Mouse (Mus musculus): ENCODE data around the gene Gpr146.
"Not testable (repeated sequence)": the region's sequence is repeated elsewhere in the genome, so short reads cannot be mapped to it uniquely, and the experiment has no call there.

Gene Gpr146

GRCm38 (mm10) chr5:139377468-139378270 is at the start of gene Gpr146:
Gpr146 (plus strand) TSS chr5:139377697.
- peak; percentile 50 to 61 for DNase-seq

GRCm38 (mm10) chr5:139330766-139331165 is 46.7 kb upstream of the Gpr146 start:
- DNase-seq = no peak

- DNase-seq = peak; percentile 41 to 74
Measured at GRCm38 (mm10) chr5:139331742-139332141, 45.8 kb upstream of the Gpr146 start.

- DNase-seq = no peak
Measured at GRCm38 (mm10) chr5:139332590-139333272, 44.8 kb upstream of the Gpr146 start.

- DNase-seq = no peak
Measured at GRCm38 (mm10) chr5:139333301-139334013, 44.0 kb upstream of the Gpr146 start.

GRCm38 (mm10) chr5:139334394-139334793 is 43.1 kb upstream of the Gpr146 start:
- not testable (repeated sequence) for DNase-seq

- no peak for DNase-seq
Measured at GRCm38 (mm10) chr5:139335634-139336033, 41.9 kb upstream of the Gpr146 start.

- DNase-seq = no peak
Measured at GRCm38 (mm10) chr5:139337826-139338370, 39.6 kb upstream of the Gpr146 start.

GRCm38 (mm10) chr5:139338403-139338802 is 39.1 kb upstream of the Gpr146 start:
- no peak for DNase-seq

GRCm38 (mm10) chr5:139338891-139339290 is 38.6 kb upstream of the Gpr146 start:
- no peak for DNase-seq

GRCm38 (mm10) chr5:139344021-139344686 is 33.3 kb upstream of the Gpr146 start:
- DNase-seq = peak; percentile 44 to 74

- DNase-seq = peak; percentile 91 to 97
Measured at GRCm38 (mm10) chr5:139344687-139345363, 32.7 kb upstream of the Gpr146 start.

- no peak for DNase-seq
Measured at GRCm38 (mm10) chr5:139345364-139345714, 32.2 kb upstream of the Gpr146 start.

- no peak for DNase-seq
Measured at GRCm38 (mm10) chr5:139347225-139347624, 30.3 kb upstream of the Gpr146 start.

- no peak for DNase-seq
Measured at GRCm38 (mm10) chr5:139349713-139350112, 27.8 kb upstream of the Gpr146 start.

- no peak for DNase-seq
Measured at GRCm38 (mm10) chr5:139351134-139351533, 26.4 kb upstream of the Gpr146 start, which contains the start of gene Cox19. Cox19 (minus strand) TSS chr5:139351418.

- DNase-seq = no peak
Measured at GRCm38 (mm10) chr5:139351628-139352027, 25.9 kb upstream of the Gpr146 start.

- no peak for DNase-seq
Measured at GRCm38 (mm10) chr5:139352317-139352716, 25.2 kb upstream of the Gpr146 start, which contains the start of gene Cyp2w1. Cyp2w1 (plus strand) TSS chr5:139352617.

GRCm38 (mm10) chr5:139353496-139353895 is 24.0 kb upstream of the Gpr146 start:
- no peak for DNase-seq

GRCm38 (mm10) chr5:139353946-139354345 is 23.6 kb upstream of the Gpr146 start:
- DNase-seq = no peak

- peak; percentile 48 to 77 for DNase-seq
Measured at GRCm38 (mm10) chr5:139355235-139355772, 22.2 kb upstream of the Gpr146 start.

Measured in spleen, adult 18-20 months (tissue).